Mouse (Mus musculus) macrophage (primary cell): ENCODE measurements around the gene Rundc3a. TPM values are rescaled to one million over a fixed set of nuclear protein-coding genes. Genes with fewer than 3 reads are reported as not detected.
"Not testable (repeated sequence)": the region's sequence is repeated elsewhere in the genome, so short reads cannot be mapped to it uniquely, and the experiment has no call there.

Source experiments
- H3K27ac ChIP-seq: fragments of 350-480 bp; formaldehyde crosslinking; 2 replicates; pipeline ENCODE4 v1.9.0; 2021
- H3K36me3 ChIP-seq: fragments of 350-480 bp; formaldehyde crosslinking; 2 replicates; pipeline ENCODE4 v1.9.0; 2021; ENCODE audit errors: inconsistent target
- H3K4me3 ChIP-seq: fragments of 350-480 bp; formaldehyde crosslinking; 2 replicates; pipeline ENCODE4 v1.9.0; 2021; ENCODE audit errors: inconsistent target
- H3K79me2 ChIP-seq: fragments of 350-480 bp; formaldehyde crosslinking; 2 replicates; pipeline ENCODE4 v1.9.0; 2021; ENCODE audit errors: inconsistent target
- WGBS: methylation state at CpG from one replicate; pipeline ENCODE4 v1.1.7; 2026; ENCODE audit warnings: inconsistent platforms; ENCODE audit not compliant: missing documents; 5-methylcytosine and 5-hydroxymethylcytosine counted together
- polyA plus RNA-seq: library from polyadenylated mRNA; stranded (reverse); fragments of 250-400 nt; gene quantifications from 3 replicates; pipeline ENCODE4 v1.2.4, GENCODE M21; 2018; ENCODE audit warnings: inconsistent platforms

The Rundc3a gene
- polyA plus RNA-seq, 1 experiment from 2014 or later, result 1.0 TPM

GRCm38 (mm10) chr11:102358365-102358764, 34.8 kb upstream of the Rundc3a start:
- no peaks in the 10 kb centered on the region for H3K79me2 ChIP-seq
- 69% methylated on average over 10 of the region's 10 CpGs for WGBS
- H3K4me3 ChIP-seq, result no peak overlapping the region
- no peaks in the 10 kb centered on the region for H3K36me3 ChIP-seq
- H3K27ac ChIP-seq, result no peak overlapping the region

GRCm38 (mm10) chr11:102361776-102362495, 31.3 kb upstream of the Rundc3a start:
- 84% methylated on average over 8 of the region's 8 CpGs for WGBS
- Histone ChIP-seq H3K79me2 (no peaks in the 10 kb centered on the region), H3K27ac (no peak overlapping the region), H3K36me3 (no peaks in the 10 kb centered on the region), H3K4me3 (no peak overlapping the region)

- Histone ChIP-seq H3K79me2 (no peaks in the 10 kb centered on the region), H3K36me3 (no peaks in the 10 kb centered on the region), H3K4me3 (no peak overlapping the region), H3K27ac (no peak overlapping the region)
- 68% methylated on average over 2 of the region's 2 CpGs for WGBS
These were observed 29.6 kb upstream of the Rundc3a start for GRCm38 (mm10) chr11:102363623-102364022.

- H3K79me2 ChIP-seq, result no peaks in the 10 kb centered on the region
- H3K4me3 ChIP-seq, result no peak overlapping the region
- H3K36me3 ChIP-seq, result no peaks in the 10 kb centered on the region
- no peak overlapping the region for H3K27ac ChIP-seq
- 62% methylated on average over 12 of the region's 14 CpGs for WGBS
These were observed 28.4 kb upstream of the Rundc3a start for GRCm38 (mm10) chr11:102364570-102365371.

- 87% methylated on average over 4 of the region's 4 CpGs for WGBS
- H3K36me3 ChIP-seq, result no peaks in the 10 kb centered on the region
- no peaks in the 10 kb centered on the region for H3K79me2 ChIP-seq
- no peak overlapping the region for H3K27ac ChIP-seq
- H3K4me3 ChIP-seq, result no peak overlapping the region
These were observed 27.5 kb upstream of the Rundc3a start for GRCm38 (mm10) chr11:102365699-102366098.

- not testable (repeated sequence) for H3K79me2 ChIP-seq, H3K4me3 ChIP-seq, H3K27ac ChIP-seq, H3K36me3 ChIP-seq
- WGBS, result 92% methylated on average over 7 of the region's 8 CpGs
These were observed 27.1 kb upstream of the Rundc3a start, which contains the start of gene Slc4a1 for GRCm38 (mm10) chr11:102366103-102366502. Gene Slc4a1, minus strand, starts transcription at chr11:102366203.

GRCm38 (mm10) chr11:102367504-102368280, 25.5 kb upstream of the Rundc3a start:
- Histone ChIP-seq H3K79me2 (no peaks in the 10 kb centered on the region), H3K27ac (no peak overlapping the region), H3K4me3 (no peak overlapping the region), H3K36me3 (no peaks in the 10 kb centered on the region)
- 88% methylated on average over 7 of the region's 9 CpGs for WGBS

- H3K4me3 ChIP-seq, result no peak overlapping the region
- no peaks in the 10 kb centered on the region for H3K79me2 ChIP-seq
- WGBS, result 58% methylated on average over 5 of the region's 5 CpGs
- no peak overlapping the region for H3K27ac ChIP-seq
- H3K36me3 ChIP-seq, result no peaks in the 10 kb centered on the region
These were observed 24.9 kb upstream of the Rundc3a start for GRCm38 (mm10) chr11:102368347-102368746.

- Histone ChIP-seq H3K36me3 (no peaks in the 10 kb centered on the region), H3K79me2 (no peaks in the 10 kb centered on the region), H3K27ac (no peak overlapping the region), H3K4me3 (no peak overlapping the region)
- 82% methylated on average over 4 of the region's 4 CpGs for WGBS
These were observed 23.9 kb upstream of the Rundc3a start for GRCm38 (mm10) chr11:102369263-102369662.

- no peaks in the 10 kb centered on the region for H3K79me2 ChIP-seq
- H3K36me3 ChIP-seq, result no peaks in the 10 kb centered on the region
- 68% methylated on average over 7 of the region's 7 CpGs for WGBS
- no peak overlapping the region for H3K27ac ChIP-seq
- H3K4me3 ChIP-seq, result no peak overlapping the region
These were observed 22.9 kb upstream of the Rundc3a start for GRCm38 (mm10) chr11:102370285-102370684.

- 86% methylated on average over 12 of the region's 12 CpGs for WGBS
These were observed 21.1 kb upstream of the Rundc3a start for GRCm38 (mm10) chr11:102371926-102372685.

GRCm38 (mm10) chr11:102372936-102373335, 20.3 kb upstream of the Rundc3a start:
- H3K27ac ChIP-seq, result no peak overlapping the region
- no peaks in the 10 kb centered on the region for H3K36me3 ChIP-seq
- H3K4me3 ChIP-seq, result no peak overlapping the region
- WGBS, result 65% methylated on average over 14 of the region's 14 CpGs
- no peaks in the 10 kb centered on the region for H3K79me2 ChIP-seq

More at GRCm38 (mm10) chr11:102371926-102372685, 21.1 kb upstream of the Rundc3a start:
- Histone ChIP-seq H3K27ac (no peak overlapping the region), H3K36me3 (no peaks in the 10 kb centered on the region), H3K79me2 (no peaks in the 10 kb centered on the region), H3K4me3 (no peak overlapping the region)

GRCm38 (mm10) chr11:102373646-102374045, 19.6 kb upstream of the Rundc3a start:
- no peaks in the 10 kb centered on the region for H3K36me3 ChIP-seq
- H3K27ac ChIP-seq, result no peak overlapping the region
- H3K4me3 ChIP-seq, result no peak overlapping the region
- WGBS, result 38% methylated on average over 2 of the region's 2 CpGs
- H3K79me2 ChIP-seq, result no peaks in the 10 kb centered on the region

GRCm38 (mm10) chr11:102374108-102374725, 19.0 kb upstream of the Rundc3a start:
- H3K79me2 ChIP-seq, result no peaks in the 10 kb centered on the region
- no peaks in the 10 kb centered on the region for H3K36me3 ChIP-seq
- no peak overlapping the region for H3K27ac ChIP-seq
- H3K4me3 ChIP-seq, result no peak overlapping the region
- 89% methylated on average over 7 of the region's 7 CpGs for WGBS
